Mouse (Mus musculus) frontal cortex, adult 2 months (tissue): ENCODE measurements around the gene Papola. TPM values are rescaled to one million over a fixed set of nuclear protein-coding genes. Genes with fewer than 3 reads are reported as not detected.
"Not testable (repeated sequence)": the region's sequence is repeated elsewhere in the genome, so short reads cannot be mapped to it uniquely, and the experiment has no call there.

ENCODE experiments used
- DNase-seq, 2 experiments: peaks; one replicate each; pipeline ENCODE4 v3.0.0; 2022; ENCODE audit warnings: low spot score in 1 of 2; ENCODE audit errors: extremely low spot score in 1 of 2
- polyA plus RNA-seq: library from polyadenylated mRNA; depleted of rRNA; stranded (reverse); fragments of >200 nt; gene quantifications from 2 replicates; pipeline ENCODE4 v1.2.3, GENCODE M21; 2012

Papola gene
- polyA plus RNA-seq, 1 experiment = 117 TPM

- no peak for DNase-seq
These were observed 13.5 kb downstream of the Papola start for GRCm38 (mm10) chr12:105798001-105798400.

- DNase-seq = no peak
These were observed 21.3 kb downstream of the Papola start for GRCm38 (mm10) chr12:105805790-105806189.

- no peak for DNase-seq
These were observed 21.7 kb downstream of the Papola start for GRCm38 (mm10) chr12:105806205-105806604.

GRCm38 (mm10) chr12:105807416-105807815 is 22.9 kb downstream of the Papola start:
- no peak for DNase-seq

- DNase-seq = no peak
These were observed 24.5 kb downstream of the Papola start for GRCm38 (mm10) chr12:105808945-105809344.

GRCm38 (mm10) chr12:105810608-105811007 is 26.1 kb downstream of the Papola start:
- DNase-seq = no peak

- DNase-seq = no peak
These were observed 29.5 kb downstream of the Papola start for GRCm38 (mm10) chr12:105813957-105814356.

GRCm38 (mm10) chr12:105823472-105823871 is 39.0 kb downstream of the Papola start:
- DNase-seq = no peak

GRCm38 (mm10) chr12:105824743-105825142 is 40.2 kb downstream of the Papola start:
- no peak for DNase-seq

GRCm38 (mm10) chr12:105825266-105825665 is 40.8 kb downstream of the Papola start:
- no peak for DNase-seq

- peak; percentile 31 to 40 for DNase-seq
These were observed 48.0 kb downstream of the Papola start for GRCm38 (mm10) chr12:105832541-105832940.

GRCm38 (mm10) chr12:105834926-105835325 is 50.4 kb downstream of the Papola start:
- no peak for DNase-seq

GRCm38 (mm10) chr12:105835571-105835970 is 51.1 kb downstream of the Papola start:
- no peak for DNase-seq

- peak in 1 of 2 experiments; percentile 74 for DNase-seq
These were observed 51.7 kb downstream of the Papola start for GRCm38 (mm10) chr12:105836196-105836595.

GRCm38 (mm10) chr12:105839096-105839495 is 54.6 kb downstream of the Papola start:
- peak in 1 of 2 experiments; percentile 74 for DNase-seq

- DNase-seq = not testable (repeated sequence)
These were observed 56.1 kb downstream of the Papola start for GRCm38 (mm10) chr12:105840545-105840944.

- DNase-seq = no peak
These were observed 58.9 kb downstream of the Papola start for GRCm38 (mm10) chr12:105843243-105844005.

GRCm38 (mm10) chr12:105844406-105844805 is 59.9 kb downstream of the Papola start:
- DNase-seq = no peak

GRCm38 (mm10) chr12:105849102-105849501 is 64.6 kb downstream of the Papola start:
- no peak for DNase-seq

GRCm38 (mm10) chr12:105850675-105851074 is 66.2 kb downstream of the Papola start:
- DNase-seq = no peak

- DNase-seq = no peak
These were observed 68.3 kb downstream of the Papola start for GRCm38 (mm10) chr12:105852798-105853197.

- DNase-seq = peak in 1 of 2 experiments; percentile 66
These were observed 70.1 kb downstream of the Papola start for GRCm38 (mm10) chr12:105854639-105855038.
